Mouse (Mus musculus) ES-Bruce4 (cell line): ENCODE measurements at regions not wholly inside any gene's neighbourhood (a gene's known extent, or its start where the extent isn't known, plus 50 kb on each side); places are given as distances from the start of the nearest gene placed in this dataset.

Experiments used
- CTCF ChIP-seq: IDR thresholded peaks from one replicate; pipeline ENCODE4 v1.8.1; 2011; ENCODE audit warnings: low read depth, low read length
- EP300 ChIP-seq: IDR thresholded peaks from 2 replicates; pipeline ENCODE4 v1.6.1; 2011; ENCODE audit warnings: low read depth, low read length; ENCODE audit not compliant: insufficient read depth
- POLR2A ChIP-seq: IDR thresholded peaks from one replicate; pipeline ENCODE4 v1.8.1; 2011; ENCODE audit warnings: low read length; ENCODE audit not compliant: insufficient read depth

GRCm38 (mm10) chr12:26967018-26967737 lies 375.2 kb downstream of the Sox11 start:
- TF ChIP-seq POLR2A (no peak), CTCF (no peak), EP300 (no peak)
